Comparison of ENCODE assay signal across 8 mouse cellular contexts in the genomic region with DNA sequence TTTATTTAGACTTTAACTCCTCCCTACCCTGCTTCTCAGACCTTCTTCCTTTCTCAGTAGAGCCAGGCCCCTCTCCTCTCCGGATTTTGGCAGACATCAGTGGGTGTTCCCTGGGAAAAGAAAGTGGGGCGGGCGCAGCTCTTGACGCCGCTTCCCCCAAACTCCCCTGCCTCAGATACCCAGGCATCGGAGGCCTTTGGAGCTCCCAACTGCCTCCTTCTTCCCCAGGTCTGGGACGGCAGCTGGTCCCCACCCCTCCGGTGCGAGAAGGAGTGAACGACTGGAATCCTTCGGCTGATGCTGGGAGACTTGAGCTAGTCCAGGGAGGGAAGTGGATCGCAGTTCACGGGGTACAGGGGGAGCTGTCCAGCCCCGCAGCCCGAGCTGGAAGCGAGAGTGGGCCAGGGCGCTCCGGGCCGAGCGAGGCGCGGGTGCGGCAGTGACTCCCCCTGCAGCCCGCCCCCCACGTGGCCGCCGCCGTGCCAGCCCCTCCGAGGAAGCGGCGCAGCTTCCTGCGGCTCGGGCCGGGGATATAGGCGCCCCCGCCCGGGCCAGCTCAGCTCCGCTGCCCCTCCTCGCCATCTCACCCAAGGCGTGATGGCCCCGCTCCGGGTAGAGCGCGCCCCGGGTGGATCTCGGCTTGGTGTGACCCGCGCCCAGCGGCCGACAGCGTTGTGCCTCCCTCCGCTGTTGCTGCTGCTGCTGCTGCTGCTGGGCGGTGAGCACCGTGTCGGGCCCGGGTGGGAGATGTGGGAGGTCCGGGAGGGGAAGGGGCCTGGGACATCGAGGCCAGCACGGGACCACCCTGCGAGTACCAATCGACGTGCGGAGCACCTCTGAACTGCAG. TPM values are rescaled to one million over a fixed set of nuclear protein-coding genes. Genes with fewer than 3 reads are reported as not detected.
DNase-seq lines count a peak whose midpoint lies in the region; ATAC-seq and TF ChIP-seq lines count a peak whose summit lies in the region.

A gene (plus strand): TSS at position 174 of the 847 bp plus-strand sequence.

- under 1% methylated on average over 60 of the region's 63 CpGs for WGBS in forebrain, embryonic 11.5 days
- 3% methylated on average over 62 of the region's 63 CpGs for WGBS in large intestine, adult 2 months
- 0% methylated on average over 46 of the region's 63 CpGs for WGBS in lung, embryonic 16.5 days

- H3K4me2 ChIP-seq in forebrain, embryonic 11.5 days (ENCODE audit: low read depth, low read length, severe bottlenecking): peak within 1 kb of the TSS; percentile 97
- peak within 1 kb of the TSS; percentile 91 for H3K4me2 ChIP-seq in lung, embryonic 16.5 days (ENCODE audit: low read depth, low read length)

- H3K36me3 ChIP-seq in E14TG2a.4 (ENCODE audit: insufficient read depth, low read length): no peaks in the 10 kb centered on the region
- no peaks in the 10 kb centered on the region for H3K36me3 ChIP-seq in forebrain, embryonic 11.5 days (ENCODE audit: control insufficient read depth, insufficient read depth, low read length)
- H3K36me3 ChIP-seq in lung, embryonic 16.5 days (ENCODE audit: control insufficient read depth, insufficient read depth, low read length): no peaks in the 10 kb centered on the region

- intact Hi-C loops in heart, postnatal 10 days (cut with DNase I): loop anchor here (2.0 kb wide), 1 partner anchor 15 kb away; no protein-coding TSS in a partner anchor

- H3K4me3 ChIP-seq in E14TG2a.4 (replicated peaks; ENCODE audit: low read length): peak within 1 kb of the TSS; percentile 83
- H3K4me3 ChIP-seq in forebrain, embryonic 11.5 days (ENCODE audit: low read depth, low read length): peak within 1 kb of the TSS; percentile 56
- H3K4me3 ChIP-seq in lung, embryonic 16.5 days (ENCODE audit: low read length): peak within 1 kb of the TSS; percentile 75

- no peak for TF ChIP-seq CTCF in E14TG2a.4 (conservative IDR thresholded peaks at IDR 0.05; ENCODE audit: low read length)

- peaks cover 31% of the 10 kb centered on the region for H3K4me1 ChIP-seq in E14TG2a.4 (replicated peaks; ENCODE audit: low read depth, low read length)
- H3K4me1 ChIP-seq in forebrain, embryonic 11.5 days (replicated peaks; ENCODE audit: control insufficient read depth, insufficient read depth, low read length): peaks cover 4% of the 10 kb centered on the region; the same call in 1 of the 2 replicates
- H3K4me1 ChIP-seq in lung, embryonic 16.5 days (replicated peaks; ENCODE audit: control insufficient read depth, insufficient read depth, low read length): peaks cover 7% of the 10 kb centered on the region; the same call in 1 of the 2 replicates

- H3K9me3 ChIP-seq in E14TG2a.4 (ENCODE audit: low read length): no peaks in the 10 kb centered on the region
- no peaks in the 10 kb centered on the region for H3K9me3 ChIP-seq in forebrain, embryonic 11.5 days (ENCODE audit: control insufficient read depth, low read length)
- H3K9me3 ChIP-seq in lung, embryonic 16.5 days (ENCODE audit: control insufficient read depth, low read length): no peaks in the 10 kb centered on the region

- peak within 1 kb of the TSS; percentile 69 for H3K9ac ChIP-seq in forebrain, embryonic 11.5 days (ENCODE audit: low read length)
- peak within 1 kb of the TSS; percentile 84 for H3K9ac ChIP-seq in lung, embryonic 16.5 days (ENCODE audit: low read length)

- no peak within 1 kb of the TSS for H3K27ac ChIP-seq in forebrain, embryonic 11.5 days (ENCODE audit: low read depth, low read length)
- H3K27ac ChIP-seq in lung, embryonic 16.5 days (ENCODE audit: low read length): peak within 1 kb of the TSS; percentile 90

- peaks cover 47% of the 10 kb centered on the region for H3K27me3 ChIP-seq in E14TG2a.4 (ENCODE audit: insufficient read depth, low read length)
- H3K27me3 ChIP-seq in forebrain, embryonic 11.5 days (ENCODE audit: control insufficient read depth, insufficient read depth, low read length): peaks cover 15% of the 10 kb centered on the region
- H3K27me3 ChIP-seq in lung, embryonic 16.5 days (ENCODE audit: control insufficient read depth, insufficient read depth, low read depth, low read length): peaks cover 5% of the 10 kb centered on the region; the same call in 1 of the 2 replicates

- peak; percentile 65 for DNase-seq in R1 (ENCODE audit: low read depth, low spot score)
- peak; percentile 76 for DNase-seq in forebrain, embryonic 11.5 days (ENCODE audit: low spot score)
- peak; percentile 73 to 74 for DNase-seq in heart, postnatal 10 days
- no peak for DNase-seq in large intestine, adult 2 months (ENCODE audit: low read depth, low spot score)
- peak; percentile 28 for DNase-seq in retina, postnatal 7 days (ENCODE audit: low read depth, low spot score)
- DNase-seq in spleen, postnatal 4 days (ENCODE audit: low spot score in 2 of 2): no peak

- ATAC-seq in forebrain, embryonic 11.5 days (replicated peaks; ENCODE audit: low FRiP score): peak; percentile 70
- peak; percentile 89 for ATAC-seq in lung, embryonic 16.5 days (ENCODE audit: low read depth)

RNA-seq across cellular contexts. Expression of the gene that starts here (rescaled TPM):
- 59.4 and 64.3 TPM in 2 replicates for polyA plus RNA-seq in forebrain, embryonic 11.5 days (2014; fragmentation: Nextera tagmentation; extraction: Ambion mirVana)
- 100 to 1,000 TPM; 146 to 180 TPM for total RNA-seq in heart, postnatal 10 days (2021)
- polyA plus RNA-seq in large intestine, adult 2 months (2012; rRNA removed): 38.9 and 40.8 TPM in 2 replicates
- polyA plus RNA-seq in lung, embryonic 16.5 days (2015; fragmentation: Nextera tagmentation; extraction: Ambion mirVana): 312 and 337 TPM in 2 replicates

Comparison
In these comparisons a context has a peak if more than half of its experiments do, and no peak if none do; other contexts are left out.
1. DNase-seq: peak in R1 (single experiment), forebrain, embryonic 11.5 days (single experiment), heart, postnatal 10 days (2 of 2) and retina, postnatal 7 days (single experiment); none in large intestine, adult 2 months (single experiment) and spleen, postnatal 4 days (0 of 2).
2. Peak in every context shown above with its lines, with median percentiles within 50 percentile points of each other: H3K4me3 ChIP-seq.